Mouse (Mus musculus) liver, embryonic 15.5 days (tissue): ENCODE measurements at regions not wholly inside any gene's neighbourhood (a gene's known extent, or its start where the extent isn't known, plus 50 kb on each side); places are given as distances from the start of the nearest gene placed in this dataset. TPM values are rescaled to one million over a fixed set of nuclear protein-coding genes. Genes with fewer than 3 reads are reported as not detected.

Experiments
- ATAC-seq: fragments of 200-750 bp; cut with Nextera tagmentation; 2 replicates; pipeline ENCODE4 v1.8.0; 2017; ENCODE audit warnings: moderate number of reproducible peaks, mild to moderate bottlenecking, moderate library complexity; ENCODE audit not compliant: insufficient read depth
- H3K27ac ChIP-seq: fragments of 300-500 bp; sonication (generic); replicated peaks from 2 replicates; pipeline ENCODE4 v1.5.1; 2015; ENCODE audit warnings: mild to moderate bottlenecking, inconsistent platforms
- H3K27me3 ChIP-seq: fragments of 300-500 bp; sonication (generic); 2 replicates; pipeline ENCODE4 v1.6.1; 2015; ENCODE audit warnings: mild to moderate bottlenecking, inconsistent platforms
- H3K36me3 ChIP-seq: fragments of 300-500 bp; sonication (generic); replicated peaks from 2 replicates; pipeline ENCODE4 v1.6.1; 2015; ENCODE audit warnings: moderate library complexity, mild to moderate bottlenecking, inconsistent platforms
- H3K4me1 ChIP-seq: fragments of 300-500 bp; sonication (generic); replicated peaks from 2 replicates; pipeline ENCODE4 v1.6.1; 2015; ENCODE audit warnings: inconsistent platforms
- H3K4me2 ChIP-seq: fragments of 300-500 bp; sonication (generic); 2 replicates; pipeline ENCODE4 v1.6.1; 2015; ENCODE audit warnings: moderate library complexity, mild to moderate bottlenecking, inconsistent platforms
- H3K4me3 ChIP-seq: fragments of 300-500 bp; sonication (generic); replicated peaks from 2 replicates; pipeline ENCODE4 v1.5.1; 2015; ENCODE audit warnings: mild to moderate bottlenecking, inconsistent platforms
- H3K9ac ChIP-seq: fragments of 300-500 bp; sonication (generic); 2 replicates; pipeline ENCODE4 v1.6.1; 2015; ENCODE audit warnings: moderate library complexity, mild to moderate bottlenecking, inconsistent platforms
- H3K9me3 ChIP-seq: fragments of 300-500 bp; sonication (generic); replicated peaks from 2 replicates; pipeline ENCODE4 v1.6.1; 2016; ENCODE audit warnings: inconsistent platforms
- WGBS: fragments of 180-500 bp; shearing (Covaris S2); methylation state at CpG from one replicate; pipeline ENCODE4 v1.1.7; 2015; ENCODE audit warnings: mixed read lengths; ENCODE audit not compliant: insufficient replicate concordance; 5-methylcytosine and 5-hydroxymethylcytosine counted together
- microRNA-seq: library from miRNA; unstranded; fragments of <30 nt; microRNA quantifications from one replicate; pipeline ENCODE4, GENCODE M21; 2016

GRCm38 (mm10) chr7:35898701-35899445 lies 96.1 kb upstream of the Zfp507 start:
- no peaks in the 10 kb centered on the region for H3K9me3 ChIP-seq
- no peaks in the 10 kb centered on the region for H3K4me1 ChIP-seq
- H3K27me3 ChIP-seq, result 0 out of 2 replicates have a peak, but pooled peaks cover 7% of the 10 kb centered on the region
- no peaks in the 10 kb centered on the region for H3K36me3 ChIP-seq
- H3K27ac ChIP-seq, result no peak overlapping the region
- no peak overlapping the region for H3K4me2 ChIP-seq
- no peak for ATAC-seq
- H3K9ac ChIP-seq, result no peak overlapping the region
- WGBS, result 54% methylated on average over 6 of the region's 6 CpGs
- no peak overlapping the region for H3K4me3 ChIP-seq

GRCm38 (mm10) chr7:35893292-35893691 lies 90.5 kb upstream of the Zfp507 start:
- H3K27me3 ChIP-seq, result no peaks in the 10 kb centered on the region
- no peak overlapping the region for H3K27ac ChIP-seq
- no peak overlapping the region for H3K9ac ChIP-seq
- no peak overlapping the region for H3K4me3 ChIP-seq
- 27% methylated on average over 2 of the region's 2 CpGs for WGBS
- ATAC-seq, result no peak
- no peaks in the 10 kb centered on the region for H3K9me3 ChIP-seq
- H3K36me3 ChIP-seq, result no peaks in the 10 kb centered on the region
- no peaks in the 10 kb centered on the region for H3K4me1 ChIP-seq
- H3K4me2 ChIP-seq, result no peak overlapping the region

- 78% methylated on average over 11 of the region's 11 CpGs for WGBS
- H3K27ac ChIP-seq, result no peak overlapping the region
- no peaks in the 10 kb centered on the region for H3K4me1 ChIP-seq
- no peak overlapping the region for H3K9ac ChIP-seq
- H3K4me2 ChIP-seq, result no peak overlapping the region
- no peaks in the 10 kb centered on the region for H3K9me3 ChIP-seq
- H3K4me3 ChIP-seq, result no peak overlapping the region
- no peak for ATAC-seq
- H3K36me3 ChIP-seq, result no peaks in the 10 kb centered on the region
- no peaks in the 10 kb centered on the region for H3K27me3 ChIP-seq
These were observed 83.2 kb upstream of the Zfp507 start for GRCm38 (mm10) chr7:35886051-35886450.

GRCm38 (mm10) chr7:35879755-35880304 lies 77.0 kb upstream of the Zfp507 start:
- Histone ChIP-seq H3K27ac (no peak overlapping the region), H3K36me3 (no peaks in the 10 kb centered on the region), H3K4me3 (no peak overlapping the region), H3K27me3 (no peaks in the 10 kb centered on the region), H3K9ac (no peak overlapping the region), H3K4me2 (no peak overlapping the region), H3K9me3 (no peaks in the 10 kb centered on the region), H3K4me1 (no peaks in the 10 kb centered on the region)
- 44% methylated on average over 9 of the region's 9 CpGs for WGBS
- no peak for ATAC-seq

GRCm38 (mm10) chr7:35878164-35878563 lies 75.4 kb upstream of the Zfp507 start:
- Histone ChIP-seq H3K4me3 (no peak overlapping the region), H3K9me3 (no peaks in the 10 kb centered on the region), H3K36me3 (no peaks in the 10 kb centered on the region), H3K27ac (no peak overlapping the region), H3K4me2 (no peak overlapping the region), H3K9ac (no peak overlapping the region), H3K27me3 (no peaks in the 10 kb centered on the region), H3K4me1 (no peaks in the 10 kb centered on the region)
- 64% methylated on average over 7 of the region's 7 CpGs for WGBS
- ATAC-seq, result no peak

GRCm38 (mm10) chr7:35861049-35861448 lies 58.2 kb upstream of the Zfp507 start:
- Histone ChIP-seq H3K27ac (no peak overlapping the region; the same call in 1 of the 2 replicates), H3K4me1 (no peaks in the 10 kb centered on the region), H3K4me3 (no peak overlapping the region), H3K4me2 (no peak overlapping the region), H3K9ac (no peak overlapping the region), H3K36me3 (no peaks in the 10 kb centered on the region), H3K27me3 (no peaks in the 10 kb centered on the region), H3K9me3 (no peaks in the 10 kb centered on the region)
- peak; percentile 47; the same call in 1 of the 2 replicates for ATAC-seq
- WGBS, result 29% methylated on average over 10 of the region's 10 CpGs

GRCm38 (mm10) chr7:35859601-35860000 lies 56.8 kb upstream of the Zfp507 start:
- 12% methylated on average over 3 of the region's 3 CpGs for WGBS
- Histone ChIP-seq H3K9ac (no peak overlapping the region), H3K27ac (no peak overlapping the region), H3K4me3 (no peak overlapping the region), H3K9me3 (no peaks in the 10 kb centered on the region), H3K36me3 (no peaks in the 10 kb centered on the region), H3K4me2 (no peak overlapping the region), H3K4me1 (no peaks in the 10 kb centered on the region), H3K27me3 (no peaks in the 10 kb centered on the region)
- ATAC-seq, result no peak

- WGBS, result 57% methylated on average over 10 of the region's 10 CpGs
- Histone ChIP-seq H3K9ac (no peak overlapping the region), H3K36me3 (no peaks in the 10 kb centered on the region), H3K4me1 (no peaks in the 10 kb centered on the region), H3K27me3 (no peaks in the 10 kb centered on the region), H3K9me3 (no peaks in the 10 kb centered on the region), H3K27ac (no peak overlapping the region), H3K4me3 (no peak overlapping the region), H3K4me2 (no peak overlapping the region)
- ATAC-seq, result no peak
These were observed 54.9 kb upstream of the Zfp507 start for GRCm38 (mm10) chr7:35857693-35858092.

Small RNA genes lying in the stretch of these regions (microRNA-seq; reads per million reads assigned to microRNA genes)
- gene Gm23292, result not detected
